17 mouse cellular contexts compared by ENCODE assay signal in genomic region chr1:126922231-126922630, GRCm38 (mm10).
A peak's percentile ranks its signal among the peaks of the same experiment; 100 is the strongest.
DNase-seq lines count a peak whose midpoint lies in the region; ATAC-seq and TF ChIP-seq lines count a peak whose summit lies in the region.
"Had no signal": no experiment of that assay in that cellular context is flagged by ENCODE, and none has a peak within 500 bp of the region (broad histone marks: within the 10 kb centered on the region; RNA-seq: fewer than 3 reads in every experiment).

No protein-coding gene starts in this region.

- TF ChIP-seq EP300 in heart, adult 2 months (IDR thresholded peaks at IDR 0.05; ENCODE audit: insufficient read depth, low read depth, low read length): 0 out of 2 replicates have a peak, but pooled peaks have one; percentile 28

- H3K9ac ChIP-seq in heart, adult 2 months (ENCODE audit: low read depth, low read length): no peak overlapping the region
- H3K9ac ChIP-seq in kidney, embryonic 16.5 days (replicated peaks; ENCODE audit: low read length): no peak overlapping the region
- H3K9ac ChIP-seq: embryonic facial prominence, embryonic 15.5 days; midbrain, embryonic 12.5 days; neural tube, embryonic 12.5 days had no signal

- ATAC-seq in kidney, embryonic 16.5 days (ENCODE audit: low FRiP score, low TSS enrichment): no peak
- ATAC-seq: lung, postnatal 0 days had no signal

- TF ChIP-seq POLR2A in heart, adult 2 months (IDR thresholded peaks at IDR 0.05; ENCODE audit: insufficient read depth, low read depth, low read length): no peak

- H3K27ac ChIP-seq in heart, adult 2 months: no peak overlapping the region; the same call in 1 of the 2 replicates
- no peak overlapping the region for H3K27ac ChIP-seq in heart, embryonic 10.5 days
- H3K27ac ChIP-seq in kidney, embryonic 16.5 days (ENCODE audit: low read length): no peak overlapping the region
- H3K27ac ChIP-seq: embryonic facial prominence, embryonic 15.5 days; forebrain, embryonic 10.5 days; hindbrain, embryonic 10.5 days; kidney, postnatal 0 days; midbrain, embryonic 12.5 days; neural tube, embryonic 12.5 days had no signal

- 66% methylated on average over 4 of the region's 4 CpGs for WGBS in heart, adult 2 months
- 90% methylated on average over 4 of the region's 4 CpGs for WGBS in heart, embryonic 10.5 days
- WGBS in kidney, embryonic 16.5 days: 89% methylated on average over 4 of the region's 4 CpGs

- no peaks in the 10 kb centered on the region for H3K27me3 ChIP-seq in heart, adult 2 months (ENCODE audit: control insufficient read depth, insufficient read depth, low read length)
- no peaks in the 10 kb centered on the region for H3K27me3 ChIP-seq in heart, embryonic 10.5 days (ENCODE audit: insufficient read depth, poor library complexity, severe bottlenecking)
- H3K27me3 ChIP-seq in kidney, embryonic 16.5 days (ENCODE audit: insufficient read depth, low read length): no peaks in the 10 kb centered on the region
- H3K27me3 ChIP-seq: embryonic facial prominence, embryonic 15.5 days; neural tube, embryonic 12.5 days had no signal

- no peaks in the 10 kb centered on the region for H3K9me3 ChIP-seq in heart, embryonic 10.5 days
- H3K9me3 ChIP-seq in kidney, embryonic 16.5 days (ENCODE audit: low read length): no peaks in the 10 kb centered on the region
- H3K9me3 ChIP-seq: embryonic facial prominence, embryonic 15.5 days; forebrain, embryonic 10.5 days; hindbrain, embryonic 10.5 days; midbrain, embryonic 12.5 days; neural tube, embryonic 12.5 days had no signal

- H3K4me1 ChIP-seq in heart, adult 2 months (ENCODE audit: control insufficient read depth, insufficient read depth, low read length): peaks cover 1% of the 10 kb centered on the region; the same call in 1 of the 2 replicates
- H3K4me1 ChIP-seq in heart, embryonic 10.5 days: peaks cover 5% of the 10 kb centered on the region; the same call in 1 of the 2 replicates
- no peaks in the 10 kb centered on the region for H3K4me1 ChIP-seq in kidney, embryonic 16.5 days (ENCODE audit: insufficient read depth, low read length)

- intact Hi-C loops in heart, adult 2 months (cut with DNase I): loop anchor here (10.0 kb wide), 2 partner anchors 117 to 187 kb away; no protein-coding TSS in a partner anchor
- intact Hi-C loops in heart, postnatal 36 days (cut with DNase I): no loop called here

- no peak overlapping the region for H3K4me3 ChIP-seq in heart, adult 2 months
- H3K4me3 ChIP-seq in heart, embryonic 10.5 days: no peak overlapping the region
- H3K4me3 ChIP-seq in kidney, embryonic 16.5 days (ENCODE audit: low read length): no peak overlapping the region
- H3K4me3 ChIP-seq: embryonic facial prominence, embryonic 15.5 days; forebrain, embryonic 10.5 days; hindbrain, embryonic 10.5 days; midbrain, embryonic 12.5 days; neural tube, embryonic 12.5 days had no signal

- peak; percentile 29 to 50 for DNase-seq in heart, adult 2 months
- DNase-seq in heart, embryonic 10.5 days (ENCODE audit: low spot score): no peak
- peak; percentile 35 for DNase-seq in adrenal gland, postnatal 10 days
- DNase-seq in adrenal gland, postnatal 25 days: peak; percentile 28
- DNase-seq in heart, postnatal 36 days: peak; percentile 7 to 30
- DNase-seq in right cerebral cortex, adult 2 months (ENCODE audit: low spot score in 2 of 2): no peak
- DNase-seq: cerebellum, postnatal 36 days; kidney, adult 11 months; liver had no signal

- H3K79me2 ChIP-seq in heart, adult 2 months (replicated peaks; ENCODE audit: control insufficient read depth, insufficient read depth, low read length): no peaks in the 10 kb centered on the region

- no peak overlapping the region for H3K4me2 ChIP-seq in kidney, embryonic 16.5 days (replicated peaks; ENCODE audit: low read depth, low read length)
- H3K4me2 ChIP-seq: embryonic facial prominence, embryonic 15.5 days; midbrain, embryonic 12.5 days; neural tube, embryonic 12.5 days had no signal

- H3K36me3 ChIP-seq in heart, adult 2 months (ENCODE audit: control insufficient read depth, insufficient read depth, low read length): no peaks in the 10 kb centered on the region
- H3K36me3 ChIP-seq in heart, embryonic 10.5 days: no peaks in the 10 kb centered on the region
- H3K36me3 ChIP-seq in kidney, embryonic 16.5 days (ENCODE audit: insufficient read depth, low read length): no peaks in the 10 kb centered on the region
- H3K36me3 ChIP-seq: embryonic facial prominence, embryonic 15.5 days; forebrain, embryonic 10.5 days; hindbrain, embryonic 10.5 days; midbrain, embryonic 12.5 days; neural tube, embryonic 12.5 days had no signal

- TF ChIP-seq CTCF in heart, adult 2 months (IDR thresholded peaks at IDR 0.05): no peak

Comparison
In these comparisons a context has a peak if more than half of its experiments do, and no peak if none do; other contexts are left out.
1. DNase-seq: peak in heart, adult 2 months (2 of 2), adrenal gland, postnatal 10 days (single experiment), adrenal gland, postnatal 25 days (single experiment) and heart, postnatal 36 days (2 of 2); none in heart, embryonic 10.5 days (single experiment) and right cerebral cortex, adult 2 months (0 of 2).